Mouse (Mus musculus) liver, adult 2 months (tissue): ENCODE results near the gene Rasd2.

Experiments used
- CTCF ChIP-seq: fragments of 200-500 bp; IDR thresholded peaks from 2 replicates; pipeline ENCODE4 v1.5.1; 2011; ENCODE audit warnings: low read depth, low read length, control low read depth
- POLR2A ChIP-seq: fragments of 200-500 bp; IDR thresholded peaks from 2 replicates; pipeline ENCODE4 v1.6.1; 2011; ENCODE audit warnings: low read length, control low read depth; ENCODE audit not compliant: insufficient read depth; ENCODE audit errors: extremely low read depth

DNA sequence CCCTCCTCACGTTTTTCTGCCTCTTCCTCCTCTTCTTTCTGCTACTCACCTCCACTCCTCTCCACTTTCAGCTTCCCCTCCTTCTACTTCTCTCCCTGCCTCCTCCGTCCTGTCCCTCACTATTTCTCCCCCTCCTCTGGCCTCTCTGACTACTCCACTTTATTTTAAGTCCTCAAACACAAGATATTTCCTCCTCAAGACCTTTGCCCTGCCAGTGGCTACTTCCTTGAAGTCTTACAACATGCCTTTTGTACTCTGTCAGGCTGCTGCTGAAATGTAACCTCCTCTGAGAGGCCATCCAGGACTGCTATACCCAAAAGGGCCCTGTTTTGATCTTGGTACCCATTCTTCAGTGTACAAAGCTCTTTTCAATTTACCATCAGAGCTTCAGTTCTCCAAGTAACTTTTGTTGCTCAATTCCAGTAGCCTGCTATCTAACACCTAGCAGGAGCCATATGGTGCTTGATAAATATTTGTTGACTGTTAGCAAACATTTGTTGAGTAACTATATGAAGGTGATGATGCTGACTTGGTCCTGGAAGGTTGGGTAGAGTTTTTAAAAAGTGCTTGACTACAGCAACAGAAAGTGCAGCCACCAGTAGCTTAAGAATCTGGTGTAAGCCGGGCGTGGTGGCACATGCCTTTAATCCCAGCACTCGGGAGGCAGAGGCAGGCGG, 41.6 kb upstream of the Rasd2 start:
- TF ChIP-seq POLR2A (no peak), CTCF (no peak)
